Mouse (Mus musculus) gastrocnemius, adult 8-10 months (tissue): ENCODE results near the gene Ninj2. TPM values are rescaled to one million over a fixed set of nuclear protein-coding genes. Genes with fewer than 3 reads are reported as not detected.

Experiments used
- total RNA-seq, 4 experiments: library from RNA; stranded (reverse); gene quantifications; 2 replicates each; pipeline ENCODE4 v1.2.4; 2022

The Ninj2 gene
- total RNA-seq, 4 experiments from 2014 or later, result not detected

Other genes with a start within 250 kb of the Ninj2 start
- 10 to 100 TPM; 26.4 to 30.5 (median 29.5) TPM for gene Erc1, start 245.2 kb upstream of the Ninj2 start, total RNA-seq
- gene Rad52, start 190.7 kb upstream of the Ninj2 start, total RNA-seq, result 10 to 100 TPM; 10.5 to 15.8 (median 11.5) TPM
- 100 to 1,000 TPM; 283 to 518 (median 382) TPM for gene Wnk1, start 54.7 kb upstream of the Ninj2 start, total RNA-seq
- gene D330020A13Rik, start 201.0 kb downstream of the Ninj2 start, total RNA-seq, result not detected
- 1 to 10 TPM in 1 of 4 experiments, under 1 TPM in 3; 0.89 to 1.3 (median 0.95) TPM for gene B4galnt3, start 201.2 kb downstream of the Ninj2 start, total RNA-seq